Mouse (Mus musculus): ENCODE measurements around the gene Sgsm1. TPM values are rescaled to one million over a fixed set of nuclear protein-coding genes. Genes with fewer than 3 reads are reported as not detected.

Sgsm1 gene
- not detected for polyA plus RNA-seq (2015; fragmentation: Illumina TruSeq; extraction: RNeasy Lipid Tissue Mini Kit (QIAGEN cat#74804); ENCODE audit: insufficient read depth, low replicate concordance)

DNA sequence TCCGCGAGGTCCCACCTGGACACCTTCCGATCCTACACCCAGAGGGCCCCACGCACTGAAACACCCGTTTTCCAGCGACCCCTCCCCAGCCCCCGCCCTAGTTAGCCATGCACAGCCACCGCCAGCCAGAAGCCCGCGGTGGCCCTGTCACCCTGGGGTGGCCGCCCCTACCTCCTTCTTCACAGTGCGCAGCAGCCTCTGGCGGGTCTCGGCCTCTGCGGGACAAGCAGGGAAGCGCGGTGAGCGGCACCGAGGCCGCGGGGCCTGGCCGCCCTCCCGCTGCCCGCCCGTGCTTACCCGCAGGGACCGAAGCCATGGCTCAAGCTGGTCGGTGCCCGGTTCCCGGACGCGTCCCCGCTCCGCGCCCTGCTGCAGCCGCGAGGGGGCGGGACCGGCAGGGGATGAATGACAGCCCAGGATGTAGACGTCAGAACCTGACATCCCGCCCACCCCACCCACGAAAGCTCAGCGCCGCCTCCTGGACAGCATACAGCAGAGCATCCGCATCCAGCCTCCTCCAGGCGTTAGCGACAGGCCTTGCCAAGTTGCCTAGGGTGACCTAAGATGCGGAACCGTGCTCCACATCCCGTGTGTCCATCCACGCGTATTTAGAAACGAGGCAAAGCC lies at the start of gene Sgsm1:
Sgsm1 (minus strand) TSS at position 410 of the 627 bp plus-strand sequence.

DNA sequence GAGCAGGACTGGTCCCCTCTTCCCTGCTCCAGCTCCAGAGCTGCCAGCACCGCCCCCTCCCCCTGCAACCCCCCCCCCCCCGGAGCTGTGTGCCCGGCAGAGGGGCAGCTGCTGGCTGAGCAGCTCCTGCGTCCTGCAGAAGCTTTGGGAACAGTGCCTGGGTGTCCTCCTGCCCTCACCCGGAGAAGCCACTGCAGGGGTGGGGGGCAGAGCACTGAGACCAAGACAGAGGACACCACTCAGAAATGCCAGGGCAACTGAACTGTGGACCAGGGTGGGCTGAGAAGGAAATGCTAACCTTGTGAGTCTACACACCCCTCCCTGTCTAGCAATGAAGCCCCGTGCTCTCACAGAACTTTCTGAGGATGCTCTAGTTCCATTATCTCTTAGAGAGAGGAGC lies 46.6 kb upstream of the Sgsm1 start, which contains the start of gene Aym1:
Aym1 (plus strand) TSS at position 109 of the 400 bp plus-strand sequence.

DNA sequence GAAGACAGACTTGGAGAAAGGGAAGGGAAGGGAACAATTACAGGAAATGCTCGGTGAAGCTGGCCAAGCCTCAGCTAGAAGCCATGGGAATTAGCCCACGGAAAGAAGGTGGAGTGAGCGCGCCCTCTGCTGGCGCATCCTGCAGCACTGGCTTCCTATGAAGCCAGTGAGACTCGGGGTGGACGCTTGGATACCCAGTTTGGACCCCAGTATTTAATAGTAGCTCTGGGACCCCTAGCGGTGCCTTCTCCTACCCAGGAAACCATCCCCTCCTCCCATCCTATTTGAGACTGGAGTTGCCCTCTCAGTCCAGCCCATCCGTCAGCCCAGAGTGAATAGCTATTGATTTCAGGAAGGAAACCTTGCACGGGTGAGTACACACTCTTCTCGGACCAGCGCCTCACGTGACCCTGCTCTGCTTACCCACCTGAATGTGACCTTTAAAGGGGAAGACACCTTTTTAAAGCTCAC lies 83.9 kb downstream of the Sgsm1 start, which contains the start of gene Tmem211:
Tmem211 (plus strand) TSS at position 278 of the 471 bp plus-strand sequence.

DNA sequence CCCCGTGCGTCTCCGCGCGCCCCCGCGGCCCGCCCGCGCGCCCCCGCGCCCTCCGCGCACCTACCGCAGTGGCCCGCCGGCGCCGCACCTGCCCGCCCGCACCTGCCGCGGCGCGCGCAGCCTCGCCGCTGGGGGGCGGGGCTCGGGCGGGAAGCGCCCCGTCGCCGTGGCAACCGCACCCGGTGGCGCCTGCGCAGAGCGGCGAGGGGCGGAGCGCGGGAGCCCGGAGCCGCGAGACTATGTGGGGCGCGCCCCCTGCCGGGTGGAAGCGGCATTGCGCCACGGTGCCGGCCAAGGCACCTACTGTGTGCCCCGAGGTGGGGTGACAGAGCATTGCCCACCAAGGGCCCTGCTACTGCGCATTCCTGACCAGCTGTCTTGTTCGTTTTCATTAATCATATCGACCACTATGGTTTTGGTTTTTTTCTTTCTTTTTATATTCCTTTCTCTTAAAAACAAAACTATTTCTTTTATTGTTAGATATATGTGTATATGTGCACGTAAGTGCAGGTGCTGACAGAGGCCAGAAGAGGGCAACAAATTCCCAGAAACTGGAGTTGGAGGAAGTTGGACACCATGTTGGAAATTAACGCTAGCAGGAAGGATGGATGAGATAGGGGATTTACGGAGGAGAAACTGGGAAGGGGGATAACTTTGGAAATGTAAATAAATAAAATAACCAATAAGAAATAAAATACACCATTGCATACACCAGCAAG lies 89.3 kb downstream of the Sgsm1 start, which contains the start of gene 2900026A02Rik:
2900026A02Rik (minus strand) TSS at position 90 of the 719 bp plus-strand sequence.

Other genes with a start within 250 kb of the Sgsm1 start
- gene Crybb2, start 240.7 kb downstream of the Sgsm1 start, polyA plus RNA-seq (2015; fragmentation: Illumina TruSeq; extraction: RNeasy Lipid Tissue Mini Kit (QIAGEN cat#74804); ENCODE audit: insufficient read depth, low replicate concordance), result not detected
- not detected for gene Crybb3, start 229.2 kb downstream of the Sgsm1 start, polyA plus RNA-seq (2015; fragmentation: Illumina TruSeq; extraction: RNeasy Lipid Tissue Mini Kit (QIAGEN cat#74804); ENCODE audit: insufficient read depth, low replicate concordance)
- 7.3 TPM for gene 2900026A02Rik, start 89.5 kb downstream of the Sgsm1 start, polyA plus RNA-seq (2015; fragmentation: Illumina TruSeq; extraction: RNeasy Lipid Tissue Mini Kit (QIAGEN cat#74804); ENCODE audit: insufficient read depth, low replicate concordance)
- gene Tmem211, start 83.9 kb downstream of the Sgsm1 start, polyA plus RNA-seq (2015; fragmentation: Illumina TruSeq; extraction: RNeasy Lipid Tissue Mini Kit (QIAGEN cat#74804); ENCODE audit: insufficient read depth, low replicate concordance), result not detected
- not detected for gene Aym1, start 46.5 kb upstream of the Sgsm1 start, polyA plus RNA-seq (2015; fragmentation: Illumina TruSeq; extraction: RNeasy Lipid Tissue Mini Kit (QIAGEN cat#74804); ENCODE audit: insufficient read depth, low replicate concordance)
- gene Wscd2, start 179.5 kb upstream of the Sgsm1 start, polyA plus RNA-seq (2015; fragmentation: Illumina TruSeq; extraction: RNeasy Lipid Tissue Mini Kit (QIAGEN cat#74804); ENCODE audit: insufficient read depth, low replicate concordance), result 0.69 TPM

Measured in spleen, adult 10 weeks (tissue).